Mouse (Mus musculus) olfactory bulb, adult 2 months (tissue): ENCODE measurements around the gene Cdh13. TPM values are rescaled to one million over a fixed set of nuclear protein-coding genes. Genes with fewer than 3 reads are reported as not detected.

Source experiments
- H3K27ac ChIP-seq: fragments of 200-500 bp; 2 replicates; pipeline ENCODE4 v1.5.1; 2012; ENCODE audit warnings: low read depth, low read length; ENCODE audit not compliant: insufficient read depth
- H3K4me1 ChIP-seq: fragments of 200-500 bp; 2 replicates; pipeline ENCODE4 v1.6.1; 2012; ENCODE audit warnings: low read length; ENCODE audit not compliant: control insufficient read depth, insufficient read depth
- H3K4me3 ChIP-seq: fragments of 200-500 bp; 2 replicates; pipeline ENCODE4 v1.5.1; 2012; ENCODE audit warnings: mild to moderate bottlenecking, low read depth, low read length, moderate library complexity; ENCODE audit not compliant: insufficient read depth
- CTCF ChIP-seq: fragments of 200-500 bp; IDR thresholded peaks from 2 replicates; pipeline ENCODE4 v1.5.1; 2012; ENCODE audit warnings: low read depth, mild to moderate bottlenecking, low read length, moderate library complexity; ENCODE audit not compliant: insufficient read depth
- POLR2A ChIP-seq: fragments of 200-500 bp; IDR thresholded peaks from 2 replicates; pipeline ENCODE4 v1.6.1; 2012; ENCODE audit warnings: mild to moderate bottlenecking, low read depth, low read length, moderate library complexity; ENCODE audit not compliant: insufficient read depth
- WGBS: fragments of 180-500 bp; shearing (Covaris S2); methylation state at CpG from one replicate; pipeline ENCODE4 v1.1.7; 2018; 5-methylcytosine and 5-hydroxymethylcytosine counted together
- polyA plus RNA-seq: library from polyadenylated mRNA; stranded (reverse); fragments of >200 nt; gene quantifications from 2 replicates; pipeline ENCODE4 v1.2.4, GENCODE M21; 2012; ENCODE audit warnings: low replicate concordance; ENCODE audit not compliant: missing spikeins, insufficient read depth, insufficient read length

Gene Cdh13
- polyA plus RNA-seq, 1 experiment = not detected

GRCm38 (mm10) chr8:118320566-118320965 lies 37.0 kb downstream of the Cdh13 start:
- peaks cover 4% of the 10 kb centered on the region; the same call in 1 of the 2 replicates for H3K4me1 ChIP-seq
- WGBS = 37% methylated on average over 1 of the region's 1 CpGs
- TF ChIP-seq CTCF (no peak), POLR2A (no peak)
- no peak overlapping the region for H3K4me3 ChIP-seq
- H3K27ac ChIP-seq = no peak overlapping the region

DNA sequence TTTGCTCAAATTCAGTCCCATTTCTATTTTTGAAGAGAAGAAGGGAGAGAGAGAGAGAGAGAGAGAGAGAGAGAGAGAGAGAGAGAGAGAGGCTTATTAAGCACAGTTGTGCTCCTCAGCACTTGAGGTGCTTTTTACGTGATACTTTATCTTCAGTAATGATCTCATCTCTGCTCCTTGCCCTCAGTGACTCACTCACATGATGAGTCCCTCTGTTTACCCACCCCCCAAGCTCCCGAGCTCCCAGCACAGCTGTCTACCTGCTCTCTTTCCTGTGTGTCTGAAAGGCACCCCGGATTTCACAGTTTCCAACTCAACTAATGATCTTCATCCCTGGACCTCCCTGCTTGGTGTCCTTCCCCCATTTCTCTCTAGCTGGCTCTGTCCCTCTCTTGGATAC lies 39.9 kb downstream of the Cdh13 start:
- 54% methylated on average over 3 of the region's 3 CpGs for WGBS

GRCm38 (mm10) chr8:118334933-118335332 lies 51.4 kb downstream of the Cdh13 start:
- peaks cover 15% of the 10 kb centered on the region for H3K4me1 ChIP-seq
- H3K4me3 ChIP-seq = no peak overlapping the region
- H3K27ac ChIP-seq = no peak overlapping the region
- TF ChIP-seq CTCF (no peak), POLR2A (no peak)
- WGBS = 83% methylated on average over 7 of the region's 7 CpGs

More for the DNA sequence above, 39.9 kb downstream of the Cdh13 start:
- TF ChIP-seq POLR2A (no peak), CTCF (no peak)
- Histone ChIP-seq H3K4me3 (no peak overlapping the region), H3K4me1 (peaks cover 4% of the 10 kb centered on the region; the same call in 1 of the 2 replicates), H3K27ac (no peak overlapping the region)

DNA sequence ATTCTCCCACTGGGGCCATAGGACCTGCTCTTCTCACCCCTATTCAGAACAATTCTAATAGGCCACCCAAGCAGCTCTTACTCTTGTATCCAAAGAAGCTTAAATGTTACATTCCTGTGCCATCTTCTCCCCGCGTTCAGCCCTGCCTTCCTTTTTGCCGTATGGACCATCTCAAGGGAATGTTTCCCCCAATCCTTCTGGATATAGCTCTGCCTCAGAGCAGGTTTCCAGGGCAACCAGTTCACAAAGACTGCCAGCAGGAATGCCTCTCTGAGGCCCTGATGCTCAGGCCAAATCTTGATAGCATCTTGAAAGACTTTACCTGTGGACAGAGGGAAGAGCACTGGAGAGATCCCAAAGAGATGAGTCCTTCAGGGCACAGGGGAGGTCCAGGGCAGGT lies 56.2 kb downstream of the Cdh13 start:
- no peak overlapping the region for H3K4me3 ChIP-seq

DNA sequence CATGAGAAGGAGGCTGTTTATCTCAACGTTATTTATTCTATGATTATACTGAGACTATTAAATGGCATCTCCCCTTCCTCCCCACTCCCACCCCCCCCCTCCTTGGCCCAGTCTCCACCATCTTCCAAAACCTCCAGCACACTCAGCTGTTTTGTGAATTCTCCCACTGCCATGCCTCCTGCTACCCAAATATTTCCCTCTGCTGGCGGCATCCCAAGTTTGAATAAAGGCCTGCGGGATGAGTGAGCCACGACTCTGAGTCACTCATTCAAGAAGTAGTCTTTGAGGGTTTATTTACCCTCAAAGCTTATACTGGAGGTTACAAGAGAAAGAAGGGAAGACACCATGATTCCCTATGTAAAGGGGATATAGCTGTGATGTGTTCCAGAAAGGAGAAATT lies 59.7 kb downstream of the Cdh13 start:
- Histone ChIP-seq H3K4me3 (no peak overlapping the region), H3K27ac (no peak overlapping the region), H3K4me1 (peaks cover 13% of the 10 kb centered on the region)
- no peak for TF ChIP-seq CTCF
- no peak for TF ChIP-seq POLR2A
- 29% methylated on average over 4 of the region's 4 CpGs for WGBS

More for the DNA sequence above, 56.2 kb downstream of the Cdh13 start:
- Histone ChIP-seq H3K4me1 (peaks cover 18% of the 10 kb centered on the region), H3K27ac (no peak overlapping the region)
- WGBS = 16% methylated on average over 3 of the region's 3 CpGs
- TF ChIP-seq CTCF (no peak), POLR2A (no peak)

GRCm38 (mm10) chr8:118348710-118349489 lies 65.4 kb downstream of the Cdh13 start:
- WGBS = 94% methylated on average over 9 of the region's 9 CpGs
- Histone ChIP-seq H3K4me1 (no peaks in the 10 kb centered on the region; the same call in 1 of the 2 replicates), H3K4me3 (no peak overlapping the region), H3K27ac (no peak overlapping the region)
- no peak for TF ChIP-seq CTCF

DNA sequence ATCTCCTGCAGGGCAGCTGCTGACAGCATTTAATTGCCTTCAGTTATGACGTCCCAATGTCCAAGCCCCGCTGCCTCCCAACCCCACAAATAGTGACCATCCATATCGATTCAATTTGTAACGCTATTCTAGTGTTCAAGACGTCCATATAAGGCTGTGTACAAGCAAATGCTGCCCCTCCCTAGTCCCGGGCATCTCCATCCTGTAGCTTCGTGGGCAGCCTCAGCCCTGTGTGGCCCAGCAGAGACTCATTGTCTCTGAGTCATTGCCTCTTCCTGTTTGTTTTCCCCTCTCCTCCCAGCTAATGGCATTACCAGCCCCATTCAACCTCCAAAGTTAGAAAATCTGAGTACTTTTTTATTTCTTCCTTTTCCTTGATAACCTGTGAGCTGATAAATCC lies 66.6 kb downstream of the Cdh13 start:
- no peak overlapping the region for H3K27ac ChIP-seq
- 79% methylated on average over 7 of the region's 7 CpGs for WGBS
- TF ChIP-seq POLR2A (no peak), CTCF (no peak)

DNA sequence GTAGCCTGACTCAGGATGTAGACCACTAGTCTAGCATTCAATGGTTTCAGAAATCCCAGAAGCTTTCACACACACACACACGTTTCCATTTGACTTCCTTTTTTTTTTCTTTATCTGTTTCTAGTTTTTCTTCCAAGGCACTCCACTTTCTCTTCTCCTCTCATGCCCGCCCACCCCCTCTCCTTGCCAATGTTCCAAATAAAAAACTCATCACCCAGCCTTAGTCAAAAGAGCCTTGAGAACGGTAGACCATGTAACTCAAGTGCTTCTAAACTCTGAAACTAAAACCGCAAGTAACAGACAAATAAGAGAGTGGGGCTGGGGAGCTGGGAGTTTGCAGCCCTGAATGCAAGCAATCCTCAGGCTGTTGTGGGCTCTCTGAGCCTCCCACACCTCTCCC lies 69.5 kb downstream of the Cdh13 start:
- no peak overlapping the region for H3K27ac ChIP-seq
- TF ChIP-seq CTCF = no peak
- no peak for TF ChIP-seq POLR2A
- WGBS = 66% methylated on average over 4 of the region's 4 CpGs

More for the DNA sequence above, 66.6 kb downstream of the Cdh13 start:
- H3K4me3 ChIP-seq = no peak overlapping the region
- no peaks in the 10 kb centered on the region; the same call in 1 of the 2 replicates for H3K4me1 ChIP-seq

DNA sequence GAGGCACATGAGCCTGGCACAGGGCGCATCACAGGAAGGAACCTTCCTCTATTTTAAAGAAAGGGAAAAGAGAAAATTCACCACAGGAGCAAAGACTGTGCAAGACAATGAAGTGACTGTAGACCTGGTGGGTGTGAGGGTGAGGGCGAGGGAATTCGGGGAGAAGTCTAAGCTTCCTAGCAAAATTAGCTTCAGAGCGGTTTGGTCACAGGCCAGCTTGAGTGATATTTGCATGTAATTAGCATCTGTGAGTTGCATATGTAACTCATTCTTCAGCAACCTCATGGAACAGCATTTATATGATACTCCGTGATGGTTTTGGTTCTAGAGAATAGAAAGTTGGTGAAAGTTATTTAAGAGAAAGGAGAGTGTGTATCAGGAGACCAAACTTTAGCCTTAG lies 73.5 kb downstream of the Cdh13 start:
- no peak overlapping the region for H3K27ac ChIP-seq
- 71% methylated on average over 5 of the region's 5 CpGs for WGBS
- no peaks in the 10 kb centered on the region for H3K4me1 ChIP-seq
- no peak overlapping the region for H3K4me3 ChIP-seq
- TF ChIP-seq POLR2A = no peak
- no peak for TF ChIP-seq CTCF

More for the DNA sequence above, 69.5 kb downstream of the Cdh13 start:
- H3K4me1 ChIP-seq = no peaks in the 10 kb centered on the region; the same call in 1 of the 2 replicates
- H3K4me3 ChIP-seq = no peak overlapping the region

DNA sequence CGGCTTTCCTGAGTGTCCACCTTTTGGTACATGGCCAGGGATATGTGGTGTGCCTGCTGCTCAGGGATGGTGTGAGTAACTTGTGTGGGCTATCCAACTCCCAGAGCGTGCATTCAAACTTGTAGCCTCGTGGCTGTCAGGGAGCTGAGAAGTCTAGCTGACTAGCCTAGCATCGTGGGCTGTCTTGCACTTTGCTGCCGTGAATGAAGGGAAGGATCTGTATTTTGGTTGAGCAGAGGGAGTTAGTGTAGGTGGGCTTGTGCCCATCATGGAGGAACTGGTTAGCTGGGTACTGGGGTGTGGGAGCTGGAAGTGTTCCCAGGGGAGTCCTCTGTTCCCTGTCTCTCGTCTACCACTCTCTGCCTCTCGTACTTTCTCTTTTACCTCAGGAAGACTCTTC lies 74.1 kb downstream of the Cdh13 start:
- WGBS = 96% methylated on average over 7 of the region's 7 CpGs

More for the DNA sequence above, 74.1 kb downstream of the Cdh13 start:
- TF ChIP-seq CTCF (no peak), POLR2A (no peak)
- H3K4me3 ChIP-seq = no peak overlapping the region
- H3K27ac ChIP-seq = no peak overlapping the region
- no peaks in the 10 kb centered on the region for H3K4me1 ChIP-seq
